Mouse (Mus musculus): ENCODE data around the gene 3110082I17Rik.

The 3110082I17Rik gene

GRCm38 (mm10) chr5:139397359-139397916 lies 62.9 kb downstream of the 3110082I17Rik start:
- CTCF ChIA-PET, result interaction anchor here (0.6 to 3.5 kb wide), 16 partner anchors 11 to 578 kb away, joined by 3 to 32 read pairs (median 4); no protein-coding TSS in a partner anchor

GRCm38 (mm10) chr5:139395528-139395927 lies 64.8 kb downstream of the 3110082I17Rik start:
- CTCF ChIA-PET, result interaction anchor here in 1 of 4 experiments (0.7 kb wide), 1 partner anchor 1194 kb away, joined by 3 read pairs; no protein-coding TSS in a partner anchor
- POLR2A ChIA-PET, result interaction anchor here in 1 of 4 experiments (1.3 kb wide), 1 partner anchor 16 kb away, joined by 3 read pairs; no protein-coding TSS in a partner anchor

More at GRCm38 (mm10) chr5:139397359-139397916, 62.9 kb downstream of the 3110082I17Rik start:
- POLR2A ChIA-PET, result interaction anchor here in 2 of 4 experiments (1.0 to 1.9 kb wide), 5 partner anchors 10 to 86 kb away, joined by 3 to 5 read pairs (median 4); no protein-coding TSS in a partner anchor

- ChIA-PET CTCF (interaction anchor here in 2 of 4 experiments (0.5 to 0.9 kb wide), 3 partner anchors 10 to 231 kb away, joined by 3 to 6 read pairs (median 3); no protein-coding TSS in a partner anchor), POLR2A (interaction anchor here in 1 of 4 experiments (1.7 kb wide), 1 partner anchor 12 kb away, joined by 4 read pairs; no protein-coding TSS in a partner anchor)
These were observed 65.9 kb downstream of the 3110082I17Rik start for GRCm38 (mm10) chr5:139394399-139394798.

DNA sequence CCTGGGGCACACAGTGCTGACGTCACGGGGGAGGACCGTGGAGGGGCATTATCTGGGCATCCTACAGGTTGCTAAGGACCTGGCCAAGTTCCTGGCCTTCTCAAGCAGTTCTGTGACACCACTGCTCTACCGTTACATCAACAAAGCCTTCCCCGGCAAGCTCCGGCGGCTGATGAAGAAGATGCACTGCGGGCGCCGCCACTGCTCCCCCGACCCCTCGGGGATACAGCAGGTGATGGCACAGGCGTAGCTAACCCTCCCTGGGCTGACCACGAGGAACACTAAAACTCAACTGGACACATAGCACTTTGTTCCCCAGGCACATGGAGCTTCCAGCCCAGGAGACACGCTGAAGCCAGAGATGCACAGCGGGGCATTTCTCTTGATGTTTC lies 67.1 kb downstream of the 3110082I17Rik start:
- CTCF ChIA-PET, result interaction anchor here in 1 of 4 experiments (0.5 kb wide), 1 partner anchor 52 kb away, joined by 3 read pairs; no protein-coding TSS in a partner anchor
- POLR2A ChIA-PET, result interaction anchor here in 2 of 4 experiments (1.3 to 1.7 kb wide), 2 partner anchors 11 to 19 kb away, joined by 3 to 4 read pairs; no protein-coding TSS in a partner anchor

GRCm38 (mm10) chr5:139392219-139393196 lies 67.8 kb downstream of the 3110082I17Rik start:
- POLR2A ChIA-PET, result interaction anchor here in 2 of 4 experiments (1.0 to 1.6 kb wide), 3 partner anchors 11 to 18 kb away, joined by 3 to 8 read pairs (median 3); no protein-coding TSS in a partner anchor
- CTCF ChIA-PET, result interaction anchor here in 1 of 4 experiments (0.7 kb wide), 1 partner anchor 121 kb away, joined by 3 read pairs; no protein-coding TSS in a partner anchor

GRCm38 (mm10) chr5:139391309-139391990 lies 68.9 kb downstream of the 3110082I17Rik start:
- ChIA-PET CTCF (interaction anchor here in 1 of 4 experiments (0.7 kb wide), 1 partner anchor 122 kb away, joined by 3 read pairs; no protein-coding TSS in a partner anchor), POLR2A (interaction anchor here in 2 of 4 experiments (1.0 to 1.6 kb wide), 2 partner anchors 10 to 11 kb away, joined by 3 to 8 read pairs; no protein-coding TSS in a partner anchor)

DNA sequence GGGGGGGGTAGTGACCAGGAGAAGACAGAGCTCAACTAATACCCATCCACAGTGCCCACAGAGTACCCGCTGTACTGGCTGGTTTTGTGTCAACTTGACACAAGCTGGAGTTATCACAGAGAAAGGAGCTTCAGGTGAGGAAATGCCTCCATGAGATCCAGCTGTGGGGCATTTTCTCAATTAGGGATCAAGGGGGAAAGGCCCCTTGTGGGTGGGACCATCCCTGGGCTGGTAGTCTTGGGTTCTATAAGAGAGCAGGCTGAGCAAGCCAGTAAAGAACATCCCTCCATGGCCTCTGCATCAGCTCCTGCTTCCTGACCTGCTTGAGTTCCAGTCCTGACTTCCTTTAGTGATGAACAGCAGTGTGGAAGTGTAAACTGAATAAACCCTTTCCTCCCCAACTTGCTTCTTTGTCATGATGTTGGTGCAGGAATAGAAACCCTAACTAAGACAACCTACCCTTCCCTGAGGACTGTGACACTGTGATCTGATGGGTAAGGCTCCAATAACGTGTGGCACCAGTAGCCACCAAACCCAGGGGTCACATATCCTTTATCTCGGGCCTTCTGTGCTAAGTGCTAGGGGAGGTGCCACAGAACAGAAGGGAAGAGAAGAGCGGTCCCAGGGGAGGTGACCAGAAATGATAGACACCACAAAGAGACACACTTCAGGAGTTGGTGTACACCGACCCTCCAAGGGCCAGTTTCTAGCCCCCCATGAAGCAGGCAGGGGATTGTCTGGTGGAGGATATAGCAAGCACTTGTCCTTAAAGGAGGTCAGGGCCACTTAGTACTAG lies 69.8 kb downstream of the 3110082I17Rik start:
- POLR2A ChIA-PET, result interaction anchor here in 3 of 4 experiments (0.5 to 1.7 kb wide), 4 partner anchors 8 to 62 kb away, joined by 4 to 6 read pairs (median 5); partner anchors contain the start of gene Gpr146 (in 1 of the 3)

DNA sequence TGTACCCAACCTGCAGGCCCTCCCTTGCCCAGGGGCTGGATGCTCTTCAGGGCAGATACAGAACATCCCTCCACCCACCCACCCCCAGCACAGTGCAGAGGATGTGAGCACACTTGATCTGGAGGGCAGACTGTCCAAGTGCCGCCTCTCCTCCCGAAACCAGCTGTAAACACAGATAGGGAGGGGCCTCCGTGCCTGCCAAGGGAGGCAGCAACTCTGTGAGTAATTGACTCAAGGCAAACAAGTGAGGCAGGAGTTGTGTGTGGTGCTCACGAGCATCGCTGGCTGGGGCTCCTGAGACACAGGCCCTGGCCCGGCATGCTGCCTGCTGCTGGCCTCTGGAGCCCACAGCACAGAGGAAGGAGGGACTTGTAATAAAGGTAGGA lies 70.7 kb downstream of the 3110082I17Rik start:
- ChIA-PET POLR2A (interaction anchor here in 2 of 4 experiments (1.1 to 1.7 kb wide), 4 partner anchors 9 to 77 kb away, joined by 3 to 6 read pairs (median 4); partner anchors contain the start of gene Gpr146 (in 1 of the 2)), CTCF (interaction anchor here in 2 of 4 experiments (1.2 to 1.8 kb wide), 3 partner anchors 9 to 58 kb away, joined by 3 to 7 read pairs (median 5); no protein-coding TSS in a partner anchor)

More for the DNA sequence above, 69.8 kb downstream of the 3110082I17Rik start:
- CTCF ChIA-PET, result interaction anchor here in 2 of 4 experiments (1.2 to 1.8 kb wide), 2 partner anchors 8 kb away, joined by 5 to 7 read pairs; no protein-coding TSS in a partner anchor

DNA sequence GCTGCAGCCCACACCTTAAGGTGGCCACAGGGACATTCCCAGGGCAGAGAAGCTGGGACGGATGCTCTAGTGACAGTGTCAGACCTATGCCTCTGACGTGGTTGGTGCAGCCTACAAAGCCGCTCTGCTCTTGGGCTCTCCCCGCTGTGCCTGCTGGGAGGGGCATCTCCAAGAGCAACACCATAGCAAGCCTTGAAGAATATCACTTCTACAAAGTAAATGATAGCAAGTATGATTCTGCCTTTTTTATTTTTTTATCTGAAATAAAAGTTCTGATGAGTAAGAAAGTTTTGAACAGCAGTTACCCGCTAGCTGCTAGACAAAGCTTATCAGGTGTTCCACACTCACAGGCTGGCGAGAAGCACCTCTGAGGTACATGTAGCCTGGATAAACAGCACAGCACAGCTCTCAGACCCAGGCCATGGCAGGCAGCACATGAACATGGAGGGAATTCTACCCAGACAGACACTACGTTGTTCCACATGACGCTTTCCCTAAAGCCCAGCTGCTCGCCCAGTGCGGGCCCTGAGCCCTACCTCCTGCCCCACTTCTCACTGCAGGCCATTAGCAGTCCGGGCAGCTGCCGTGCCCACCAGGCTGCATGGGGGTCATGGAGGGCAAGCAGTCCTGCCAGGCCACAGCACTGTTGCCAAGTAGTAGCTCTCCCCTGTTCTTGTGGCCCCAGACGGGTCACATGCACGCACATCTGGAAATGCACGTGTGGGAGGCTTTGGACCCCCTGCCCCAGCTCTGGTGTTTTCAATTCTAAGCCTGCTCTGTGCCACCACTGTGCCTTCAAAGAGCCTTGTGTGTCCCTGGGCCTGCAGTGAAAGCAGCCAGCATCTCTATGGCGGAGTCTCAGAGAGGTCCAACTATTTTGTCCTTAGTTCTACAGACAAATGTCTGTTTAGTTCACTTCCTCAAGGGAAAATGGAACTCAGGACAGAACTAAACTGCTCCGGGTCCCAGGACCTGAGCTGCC lies 71.3 kb downstream of the 3110082I17Rik start:
- POLR2A ChIA-PET, result interaction anchor here in 2 of 4 experiments (1.1 to 1.7 kb wide), 5 partner anchors 8 to 77 kb away, joined by 3 to 6 read pairs (median 4); partner anchors contain the start of gene Gpr146 (in 1 of the 2)
- CTCF ChIA-PET, result interaction anchor here in 3 of 4 experiments (0.5 to 1.8 kb wide), 6 partner anchors 9 to 57 kb away, joined by 3 to 7 read pairs (median 3); no protein-coding TSS in a partner anchor

DNA sequence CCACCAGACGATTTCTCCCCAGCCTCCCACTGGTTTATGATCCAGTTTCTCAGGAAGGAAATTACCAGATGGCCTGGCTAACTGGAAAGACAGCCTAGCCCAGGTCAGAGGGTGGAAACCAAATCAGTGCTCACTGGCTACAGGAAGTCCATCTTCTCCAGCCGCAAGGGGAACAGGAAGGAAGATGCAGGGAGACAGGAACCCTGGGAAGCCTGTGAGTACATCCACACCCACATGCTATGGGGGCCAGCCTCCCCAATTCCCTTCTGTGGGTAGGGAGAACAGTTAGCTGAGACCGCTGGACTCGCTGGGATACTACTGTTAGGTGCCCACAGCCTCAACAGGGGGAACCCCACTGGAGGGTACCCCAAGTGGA lies 72.1 kb downstream of the 3110082I17Rik start:
- ChIA-PET POLR2A (interaction anchor here in 2 of 4 experiments (0.7 to 1.7 kb wide), 3 partner anchors 9 to 23 kb away, joined by 3 to 4 read pairs (median 3); no protein-coding TSS in a partner anchor), CTCF (interaction anchor here in 3 of 4 experiments (0.5 to 1.8 kb wide), 5 partner anchors 10 to 57 kb away, joined by 3 to 7 read pairs (median 3); no protein-coding TSS in a partner anchor)

DNA sequence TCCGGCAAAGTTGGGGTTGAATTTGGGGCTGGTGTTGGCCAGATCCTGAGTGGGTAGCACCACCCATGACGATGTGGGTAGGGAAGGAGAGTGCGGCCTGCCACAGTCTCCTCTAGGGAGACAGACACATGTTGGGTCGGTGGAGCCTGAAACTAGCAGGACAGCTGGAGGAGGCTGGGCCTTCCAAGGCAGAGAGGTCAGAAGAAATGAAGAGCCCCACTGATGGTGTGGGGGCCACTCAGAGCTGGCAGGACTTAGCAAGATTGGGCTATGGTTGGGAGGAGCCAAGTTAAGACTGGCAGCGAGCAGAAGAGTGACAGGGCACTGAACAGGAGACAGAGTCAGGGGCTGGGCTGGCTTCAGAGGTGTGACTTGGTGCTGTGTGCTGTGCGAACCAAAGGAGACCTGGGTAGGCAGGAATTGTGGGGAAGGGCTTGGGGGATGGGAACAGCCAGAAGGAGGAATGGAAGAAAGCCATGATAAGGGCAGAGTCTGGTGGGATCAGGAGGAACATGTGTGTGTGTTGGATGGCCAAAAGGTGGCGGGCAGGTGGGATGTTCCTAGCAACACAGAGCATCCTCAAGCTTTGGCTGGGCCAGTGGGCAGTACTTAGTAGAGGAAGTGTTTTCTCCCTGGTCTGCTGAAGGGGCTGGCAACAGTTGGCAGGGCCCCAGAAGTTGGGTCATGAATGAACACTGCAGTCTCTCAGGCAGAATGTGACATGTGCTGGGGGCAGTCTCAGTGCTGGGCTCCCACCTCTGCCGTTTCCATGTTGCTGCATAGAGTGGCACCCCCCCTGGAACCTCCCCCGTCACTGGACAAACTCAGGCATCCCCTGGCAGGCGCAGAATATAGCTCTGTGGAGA lies 72.8 kb downstream of the 3110082I17Rik start:
- ChIA-PET POLR2A (interaction anchor here in 2 of 4 experiments (0.7 to 1.3 kb wide), 2 partner anchors 8 to 23 kb away, joined by 3 read pairs; no protein-coding TSS in a partner anchor), CTCF (interaction anchor here in 2 of 4 experiments (1.1 to 1.4 kb wide), 2 partner anchors 11 to 44 kb away, joined by 3 read pairs; no protein-coding TSS in a partner anchor)

DNA sequence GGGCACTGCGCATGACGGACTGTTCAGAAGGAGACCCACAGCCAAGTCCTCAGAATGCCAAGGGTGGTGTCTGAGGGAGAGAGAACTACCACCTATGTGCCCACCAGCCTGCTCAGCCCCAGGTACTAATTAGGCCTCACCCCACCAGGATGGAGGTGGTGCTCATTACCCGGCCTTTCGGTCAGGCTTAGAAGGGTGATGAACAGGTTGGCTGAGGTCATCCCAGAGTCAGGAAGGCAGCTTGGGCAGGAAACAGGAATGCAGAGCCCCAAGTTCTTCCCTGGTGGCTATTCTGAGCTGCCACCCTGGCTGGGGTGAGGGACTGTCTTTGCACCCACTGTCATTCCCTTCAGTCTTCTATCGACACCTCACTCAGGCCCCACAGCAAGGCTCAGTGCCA lies 74.3 kb downstream of the 3110082I17Rik start:
- POLR2A ChIA-PET, result interaction anchor here in 2 of 4 experiments (1.2 to 1.3 kb wide), 2 partner anchors 19 to 58 kb away, joined by 3 read pairs; no protein-coding TSS in a partner anchor
- CTCF ChIA-PET, result interaction anchor here in 3 of 4 experiments (0.6 to 0.7 kb wide), 3 partner anchors 12 to 51 kb away, joined by 3 to 5 read pairs (median 3); no protein-coding TSS in a partner anchor

DNA sequence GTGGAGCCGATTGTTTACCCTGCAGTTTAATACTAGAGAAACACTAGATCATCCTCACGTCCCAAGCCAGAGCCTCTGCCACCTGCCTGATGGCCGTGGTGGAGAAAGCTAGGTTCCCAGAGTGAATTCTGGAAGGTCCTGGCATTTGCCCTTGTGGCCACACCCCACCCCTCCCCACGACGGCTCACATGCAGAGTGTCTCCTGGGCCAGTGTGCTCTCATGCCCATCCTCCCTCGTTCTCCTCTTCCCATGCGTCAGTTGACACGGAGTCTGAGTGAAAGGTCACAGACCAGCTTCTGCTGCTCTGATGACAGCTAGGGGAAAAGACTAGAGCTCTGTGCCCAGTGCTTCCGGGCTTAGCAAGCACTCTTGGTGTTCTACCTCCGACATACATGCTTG lies 75.8 kb downstream of the 3110082I17Rik start:
- POLR2A ChIA-PET, result interaction anchor here in 2 of 4 experiments (1.0 to 1.7 kb wide), 3 partner anchors 14 to 18 kb away, joined by 3 to 5 read pairs (median 3); no protein-coding TSS in a partner anchor
- CTCF ChIA-PET, result interaction anchor here in 2 of 4 experiments (0.8 to 1.2 kb wide), 2 partner anchors 14 to 25 kb away, joined by 3 to 5 read pairs; no protein-coding TSS in a partner anchor

- CTCF ChIA-PET, result interaction anchor here in 3 of 4 experiments (0.9 to 2.1 kb wide), 6 partner anchors 12 to 45 kb away, joined by 3 to 6 read pairs (median 4); no protein-coding TSS in a partner anchor
- POLR2A ChIA-PET, result interaction anchor here in 2 of 4 experiments (1.0 to 1.7 kb wide), 4 partner anchors 9 to 15 kb away, joined by 3 to 5 read pairs (median 4); no protein-coding TSS in a partner anchor
These were observed 77.1 kb downstream of the 3110082I17Rik start for GRCm38 (mm10) chr5:139383234-139383633.
